Mouse (Mus musculus) megakaryocyte, adult 5-6 weeks (primary cell): Measurements from ENCODE around the gene Rapgef3. TPM values are rescaled to one million over a fixed set of nuclear protein-coding genes. Genes with fewer than 3 reads are reported as not detected.
A peak's percentile ranks its signal among the peaks of the same experiment; 100 is the strongest.

Experiments
- ATAC-seq: 2 replicates; pipeline ENCODE4 v1.8.0; 2016; ENCODE audit warnings: mild to moderate bottlenecking, inconsistent platforms; ENCODE audit not compliant: poor library complexity, severe bottlenecking
- total RNA-seq, 2 experiments: library from RNA; stranded (forward) in 1 of 2; stranded (reverse) in 1 of 2; fragments of 153-499, 151-499 nt in 1 of 2; fragments of 221-1000, 200-1000 nt in 1 of 2; gene quantifications; 2 replicates each; pipeline versions ENCODE4 v1.2.3 to v1.2.4; 2015 to 2017

Gene Rapgef3
- total RNA-seq (2015), result 0.02 TPM in 1 of 2 replicates, not detected in the other
- total RNA-seq (2017), result 1.2 and 1.4 TPM in 2 replicates

DNA sequence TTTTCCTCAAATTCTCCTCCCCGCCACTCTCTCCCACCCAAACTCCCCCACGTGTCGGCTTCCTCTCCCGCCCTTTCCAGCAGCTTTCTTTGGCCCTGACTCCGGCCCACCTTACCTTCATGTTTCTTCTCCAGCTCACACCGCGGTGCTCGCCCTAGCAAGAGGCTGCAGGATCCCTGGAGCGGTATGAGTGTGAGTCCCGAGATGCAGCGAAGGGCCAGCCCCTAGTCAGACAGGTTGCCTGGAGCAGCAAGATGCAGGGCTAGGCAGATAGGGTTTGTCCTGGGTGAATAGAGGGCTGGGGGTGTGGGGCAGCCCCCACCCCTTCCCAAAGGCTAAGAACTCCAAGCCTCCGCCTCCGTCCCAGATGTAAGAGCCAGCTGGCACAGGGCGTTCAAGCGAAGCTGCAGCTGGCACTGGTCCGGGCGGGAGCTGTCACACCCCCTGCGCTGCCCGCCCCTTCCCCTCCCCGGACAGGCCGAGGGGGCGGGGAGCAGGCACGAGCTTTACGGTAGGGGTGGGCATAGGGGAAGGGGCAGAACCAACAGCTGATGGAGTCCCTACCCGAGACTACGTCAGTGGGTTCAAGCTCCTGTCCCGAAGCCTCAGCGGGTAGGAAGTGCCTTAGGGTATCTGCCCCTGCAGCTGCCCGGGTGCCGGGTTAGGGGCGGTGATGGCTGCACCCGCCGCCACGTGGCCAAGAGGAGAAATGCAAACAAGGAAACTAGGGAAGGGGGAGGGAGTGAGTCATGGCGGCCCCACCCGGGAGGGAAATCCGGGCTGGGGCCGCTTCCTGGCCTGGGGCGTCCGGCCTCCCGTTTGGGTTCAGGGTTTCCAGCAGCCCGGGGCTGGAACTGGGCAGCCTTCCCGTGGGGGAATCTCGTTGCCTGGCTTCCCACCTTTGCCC lies at the start of gene Rapgef3:
TSS of gene Rapgef3 (minus strand) at position 693 of the 907 bp plus-strand sequence.
- ATAC-seq, result peak; percentile 94

DNA sequence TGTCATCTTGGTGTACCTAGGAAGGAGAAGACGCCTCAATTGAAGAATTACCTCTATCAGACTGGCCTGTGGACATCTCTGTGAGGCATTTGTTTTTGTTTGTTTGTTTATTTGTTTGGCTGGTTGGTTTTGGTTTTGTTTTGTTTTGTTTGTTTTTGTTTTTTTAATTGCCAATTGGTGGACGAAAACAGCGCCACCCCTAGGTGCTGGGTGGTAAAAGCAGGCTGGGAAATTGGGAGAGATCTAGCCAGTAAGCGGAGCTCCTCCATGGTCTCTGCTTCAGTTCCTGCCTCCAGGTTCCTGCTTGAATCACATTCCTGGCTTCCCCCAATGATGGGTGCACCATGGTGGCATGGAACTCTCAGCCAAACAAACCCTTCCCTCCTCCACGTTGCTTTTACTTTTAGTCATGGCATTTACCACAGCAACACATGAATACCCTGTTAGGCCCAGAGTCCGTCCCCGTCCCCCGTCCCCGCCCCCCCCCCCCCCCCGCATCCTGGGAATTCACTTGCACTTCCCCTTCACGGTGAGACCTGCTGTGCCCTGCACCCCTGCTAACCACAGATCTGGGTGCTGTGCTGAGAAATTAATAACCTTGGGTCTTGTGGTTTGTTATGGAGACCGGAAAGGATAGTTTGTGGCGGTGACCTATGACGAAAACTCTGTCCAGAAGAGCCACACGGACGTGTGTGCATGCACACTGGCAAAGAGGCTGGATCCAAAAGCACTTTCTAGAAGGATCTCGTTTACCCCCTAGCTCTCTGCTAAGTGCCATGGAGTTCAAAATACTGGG lies 48.6 kb upstream of the Rapgef3 start:
- ATAC-seq, result peak; percentile 51

DNA sequence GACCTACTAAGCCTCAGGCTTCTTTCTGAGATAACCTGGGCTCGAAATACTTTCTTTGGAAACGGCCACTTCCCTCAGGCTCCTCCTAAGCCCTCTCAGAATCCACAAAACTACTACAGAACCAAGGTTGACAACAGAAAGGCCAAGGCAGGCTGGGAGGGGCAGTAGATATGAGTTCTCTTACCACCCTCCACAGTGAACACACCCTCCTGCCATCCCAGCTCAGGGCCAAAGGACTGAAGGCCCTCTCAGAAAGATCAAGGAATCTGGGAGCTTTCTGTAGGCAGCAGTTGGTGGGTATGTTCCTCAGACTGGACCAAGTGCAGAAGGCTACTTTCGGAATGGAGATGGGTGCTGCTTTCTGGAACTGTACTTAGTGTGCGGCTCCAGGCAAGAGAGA lies 47.5 kb upstream of the Rapgef3 start:
- no peak for ATAC-seq

DNA sequence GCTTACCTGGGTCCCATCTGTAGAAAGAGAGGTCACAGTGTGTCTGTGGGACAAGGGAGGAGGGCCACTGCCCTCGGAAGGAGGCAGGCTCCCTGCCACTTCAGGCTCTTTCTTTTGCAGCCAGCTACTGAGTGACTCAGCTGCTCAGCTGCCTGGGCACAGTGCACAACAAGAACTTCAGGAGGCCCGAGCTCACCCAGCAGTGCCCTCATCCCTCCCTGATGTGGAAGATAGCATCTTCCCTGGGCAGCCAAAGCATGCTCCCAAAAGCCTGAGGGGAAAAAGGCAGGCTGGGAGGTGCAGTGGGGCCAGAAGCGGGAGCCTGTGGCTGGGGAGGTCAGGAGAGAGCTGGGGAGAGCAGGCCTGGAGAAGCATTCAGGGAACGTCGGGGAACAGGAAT lies 46.9 kb upstream of the Rapgef3 start:
- no peak for ATAC-seq

DNA sequence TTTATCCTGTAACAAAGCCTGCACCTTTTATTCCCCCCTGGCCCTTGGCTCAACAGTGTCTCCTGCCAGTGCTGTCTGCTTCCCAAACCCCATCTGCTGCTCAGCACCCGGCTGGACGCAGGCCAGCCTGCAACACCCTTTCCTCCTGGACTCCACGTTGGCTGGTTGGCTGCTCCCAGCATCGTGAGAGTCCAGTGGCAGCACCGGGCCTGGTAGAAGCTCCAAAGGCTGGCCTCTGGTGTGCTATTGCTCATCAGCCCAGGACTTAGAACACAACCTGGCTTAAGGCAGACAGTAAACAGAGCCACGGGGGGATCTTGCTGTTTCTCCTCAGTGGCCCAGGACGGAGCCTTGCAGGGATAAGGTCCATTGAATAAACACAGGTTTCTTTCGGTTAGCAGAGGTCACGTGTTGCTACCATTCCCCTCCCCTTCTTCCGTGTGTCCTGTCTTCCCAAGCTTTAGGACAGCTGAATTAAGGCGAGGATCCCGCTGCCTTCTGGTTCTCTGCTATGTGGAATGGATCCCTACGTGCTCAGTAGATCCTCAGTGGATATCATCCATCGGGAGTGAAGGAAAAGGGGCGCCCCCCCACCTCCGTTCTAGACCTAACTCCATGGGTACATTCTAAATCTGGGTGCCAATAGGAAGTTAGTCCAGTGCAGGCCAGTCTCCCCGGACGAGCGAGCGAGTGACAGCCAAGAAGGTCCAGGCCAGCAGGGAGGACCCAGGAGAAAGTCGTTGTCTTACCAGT lies 45.9 kb upstream of the Rapgef3 start:
- no peak for ATAC-seq

DNA sequence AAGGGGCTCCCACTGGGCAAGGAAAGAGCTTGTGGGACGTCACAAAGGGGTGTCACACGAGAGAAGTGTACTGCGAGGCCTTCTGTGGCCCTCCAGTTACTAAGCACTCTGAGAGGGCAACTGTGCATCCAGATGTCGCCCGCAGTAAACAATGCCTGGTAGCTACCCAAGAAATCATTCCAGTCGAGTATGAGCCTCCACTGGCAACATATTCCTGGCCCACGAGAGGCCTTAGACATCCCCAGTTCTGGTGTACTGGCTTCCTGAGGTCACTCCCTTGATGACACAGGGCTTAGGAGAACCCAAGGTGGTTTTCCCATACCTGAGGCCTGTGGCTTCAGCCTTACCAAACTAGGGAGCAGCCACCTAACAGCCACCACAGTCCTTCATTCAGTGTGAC lies 45.1 kb upstream of the Rapgef3 start:
- no peak for ATAC-seq

DNA sequence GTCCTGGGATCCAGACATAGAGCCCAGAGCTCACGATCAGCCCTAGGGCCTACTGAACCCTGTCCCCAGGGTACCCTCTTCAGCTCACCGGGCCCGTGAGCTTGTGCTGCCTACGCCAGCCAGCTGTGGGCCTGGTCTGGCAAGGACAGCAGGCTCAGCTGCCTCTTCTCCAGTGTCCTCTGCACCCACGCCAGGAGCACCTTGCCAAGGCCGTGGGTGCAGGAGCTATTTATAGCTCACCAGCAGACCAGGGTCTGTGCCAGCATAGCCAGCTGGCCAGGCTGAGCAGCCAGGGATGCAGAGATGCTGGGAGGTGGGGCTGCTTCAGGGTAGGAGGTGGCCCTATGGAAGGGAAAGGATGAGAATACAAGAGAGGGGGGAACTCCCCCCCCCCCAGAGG lies 44.4 kb upstream of the Rapgef3 start:
- no peak for ATAC-seq

DNA sequence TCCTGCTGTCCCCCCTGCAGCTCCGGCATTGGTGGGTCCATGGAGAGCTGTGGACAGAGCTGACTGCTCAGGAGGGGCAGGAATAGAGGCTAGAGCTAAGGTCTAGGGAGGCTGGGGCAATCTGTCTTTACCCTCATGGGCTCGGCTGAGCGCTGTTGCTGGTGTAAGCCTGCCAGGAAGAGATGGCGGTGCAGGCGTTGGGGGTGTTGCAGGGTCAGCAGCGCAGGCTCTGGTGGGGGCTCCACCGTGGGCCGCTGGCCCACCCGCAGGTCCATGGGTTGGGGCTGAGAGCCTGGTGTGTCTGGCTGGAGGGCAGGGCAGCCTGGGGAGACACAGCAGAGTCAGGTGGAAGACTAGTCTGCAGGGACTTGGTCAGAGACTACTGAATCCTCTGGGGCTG lies 43.5 kb upstream of the Rapgef3 start:
- no peak for ATAC-seq

DNA sequence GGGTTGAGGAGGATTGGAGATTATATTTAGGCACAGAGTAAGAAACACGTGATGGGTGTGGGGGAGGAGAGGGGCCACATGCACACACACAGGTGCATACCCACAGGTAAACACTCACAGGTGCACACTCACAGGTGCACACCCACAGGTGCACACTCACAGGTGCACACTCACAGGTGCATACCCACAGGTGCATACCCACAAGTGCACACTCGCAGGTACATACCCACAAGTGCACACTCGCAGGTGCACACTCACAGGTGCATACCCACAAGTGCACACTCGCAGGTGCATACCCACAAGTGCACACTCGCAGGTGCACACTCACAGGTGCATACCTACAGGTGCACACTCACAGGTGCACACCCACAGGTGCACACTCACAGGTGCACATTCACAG lies 42.6 kb upstream of the Rapgef3 start:
- no peak for ATAC-seq

DNA sequence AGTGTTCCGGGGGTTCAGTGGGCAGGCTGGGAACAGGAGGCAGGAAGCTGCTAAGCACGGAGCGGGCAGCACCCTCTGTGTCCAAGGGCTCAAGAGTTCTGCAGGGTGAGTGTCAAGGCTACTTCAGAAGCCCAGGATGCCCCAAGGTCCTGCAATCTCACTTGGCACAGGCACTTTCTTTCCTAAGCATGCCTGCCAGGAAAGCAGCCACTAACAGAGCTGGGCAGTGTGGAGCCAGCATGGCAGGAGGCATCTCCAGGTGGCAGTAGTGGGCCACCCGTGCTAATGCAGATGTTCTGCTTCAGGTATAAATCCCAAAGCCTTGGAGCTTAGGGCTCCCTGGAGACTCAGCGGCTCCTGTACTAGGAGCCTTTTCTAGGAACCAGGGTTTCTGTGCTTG lies 42.2 kb upstream of the Rapgef3 start:
- ATAC-seq, result peak; percentile 45; the same call in 1 of the 2 replicates

DNA sequence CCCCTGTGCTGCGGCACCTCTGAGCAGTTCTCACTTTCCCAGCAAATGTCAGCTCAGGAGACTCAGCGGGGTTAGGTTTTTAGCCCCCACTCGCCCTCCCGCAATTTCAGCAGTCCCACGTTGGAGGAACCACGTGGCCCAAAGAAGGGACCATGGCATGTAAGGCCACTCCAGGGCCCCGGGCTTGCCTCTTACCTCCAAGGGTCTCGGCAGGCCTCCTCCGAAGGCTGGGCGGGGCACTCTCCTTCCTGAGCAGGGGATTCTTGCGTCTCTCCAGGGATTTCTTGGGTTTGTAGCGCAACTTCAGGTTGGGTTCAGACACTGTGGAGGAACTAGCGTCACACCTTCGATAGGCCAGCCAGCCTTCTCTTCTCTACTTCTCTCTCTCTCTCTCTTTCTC lies 41.4 kb upstream of the Rapgef3 start:
- ATAC-seq, result no peak

DNA sequence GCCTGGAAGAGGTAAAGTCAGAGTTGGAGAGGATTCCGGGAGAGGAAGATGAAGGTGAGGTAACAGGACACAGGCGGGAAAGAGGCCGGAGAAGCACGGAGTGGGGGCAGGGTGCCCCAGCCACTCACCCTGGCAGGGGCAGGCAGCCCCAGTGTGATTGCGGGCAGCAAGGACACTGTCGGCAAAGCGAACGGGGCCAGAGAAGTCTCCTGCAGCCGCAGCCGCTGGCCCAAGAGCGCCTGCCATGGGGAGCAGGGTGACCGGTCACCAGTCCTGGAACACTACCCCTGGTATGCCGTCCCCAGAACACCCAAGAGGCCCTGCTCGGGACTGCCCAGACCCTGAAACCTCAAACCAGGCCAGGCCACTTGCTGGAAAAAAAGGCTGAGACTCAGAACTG lies 40.8 kb upstream of the Rapgef3 start:
- ATAC-seq, result no peak

DNA sequence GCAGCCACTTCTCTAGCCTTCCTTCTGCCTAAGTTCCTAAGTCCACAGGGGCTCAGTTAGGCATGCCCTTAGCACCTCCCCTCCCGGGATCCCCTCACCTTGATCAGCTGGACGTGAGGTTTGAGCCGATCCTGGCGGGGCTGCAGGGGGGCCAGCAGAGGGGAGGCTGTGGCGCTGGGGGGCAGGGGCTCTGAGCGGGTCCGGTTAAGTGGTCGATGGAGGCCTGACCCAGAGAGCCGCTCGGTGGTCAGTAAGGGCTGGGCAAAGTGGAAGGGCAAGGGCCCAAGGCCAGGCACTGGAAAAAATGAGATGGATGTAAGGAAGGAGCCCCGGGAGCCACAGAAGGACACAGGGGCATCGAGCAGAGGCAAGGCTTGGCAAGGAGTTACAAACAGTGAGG lies 40.1 kb upstream of the Rapgef3 start:
- ATAC-seq, result no peak

DNA sequence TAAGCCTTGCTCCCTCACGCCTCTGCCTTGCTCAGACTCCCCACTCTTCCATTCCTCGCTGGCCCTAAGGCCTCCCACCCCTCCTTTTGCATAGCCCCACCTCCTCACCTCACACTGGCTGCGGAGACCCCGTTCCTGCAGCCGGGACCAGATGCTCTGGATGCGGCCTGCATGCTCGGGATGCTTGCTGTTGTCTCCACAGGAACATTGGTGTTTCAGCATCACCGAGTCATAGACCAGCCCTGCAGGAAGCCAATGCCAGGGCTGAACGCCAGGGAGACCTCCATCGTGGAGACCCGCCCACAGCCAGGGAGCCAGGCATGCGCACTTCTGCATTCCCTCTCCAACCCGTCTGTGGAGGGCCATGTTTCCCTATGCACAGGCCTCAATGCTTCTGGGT lies 34.8 kb upstream of the Rapgef3 start:
- ATAC-seq, result no peak

DNA sequence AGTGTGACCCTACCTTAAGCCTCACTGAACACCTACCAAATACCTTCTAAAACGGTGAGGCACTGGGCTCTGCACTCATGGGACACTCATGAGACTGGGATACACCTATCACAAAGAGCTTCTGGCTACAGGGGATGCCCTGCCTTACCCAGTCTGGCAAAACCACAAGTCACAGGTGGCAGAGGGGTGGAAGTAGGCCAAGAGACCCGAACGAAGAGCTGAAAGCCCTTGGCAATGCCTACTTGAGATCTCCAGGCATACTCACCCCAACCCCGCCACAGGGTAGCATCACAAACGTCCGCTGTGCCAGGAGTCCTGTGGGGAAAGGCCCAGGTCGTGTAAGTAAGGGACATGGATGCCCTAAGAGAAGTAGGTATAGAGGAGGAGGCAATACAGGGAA lies 34.0 kb upstream of the Rapgef3 start:
- ATAC-seq, result no peak

DNA sequence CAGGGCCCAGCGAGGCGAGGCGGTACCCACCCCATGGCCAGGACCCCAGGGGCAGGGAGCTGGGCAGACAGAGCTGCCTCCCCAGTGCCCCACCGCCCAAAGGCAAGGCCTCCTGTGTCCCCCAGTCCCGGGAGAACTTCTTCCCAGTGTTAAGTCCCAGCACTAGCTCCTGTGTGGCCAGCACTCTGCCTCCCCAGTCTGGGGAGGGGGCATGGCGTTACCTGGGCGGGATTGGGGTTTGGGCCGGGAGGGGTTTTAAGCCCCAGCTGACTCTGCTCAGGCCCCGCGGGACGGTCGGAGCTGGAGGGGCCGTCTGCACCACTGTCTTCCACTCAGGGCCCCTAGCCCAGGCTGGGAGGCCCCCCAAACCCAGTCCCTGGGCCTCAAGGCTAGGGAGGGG lies 33.1 kb upstream of the Rapgef3 start:
- no peak for ATAC-seq

DNA sequence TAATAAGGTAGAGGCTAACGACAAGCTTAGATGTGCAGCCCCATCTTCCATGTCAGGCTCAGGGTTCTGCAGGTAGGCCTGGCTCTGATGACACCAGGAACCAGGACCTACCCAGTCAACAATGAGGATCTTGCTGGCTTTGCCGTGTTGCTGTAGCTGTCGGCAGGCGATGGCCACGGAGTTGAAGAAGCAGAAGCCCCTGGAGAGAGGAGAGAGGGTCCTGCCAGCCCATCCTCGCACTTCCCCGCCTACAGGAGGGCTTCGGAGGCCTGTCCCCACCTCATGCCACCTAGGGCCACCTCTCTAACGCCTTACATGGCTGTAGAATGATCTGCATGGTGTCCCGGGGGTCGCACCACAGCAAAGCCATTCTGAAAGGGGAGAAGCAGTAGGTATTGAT lies 31.7 kb upstream of the Rapgef3 start:
- ATAC-seq, result no peak

DNA sequence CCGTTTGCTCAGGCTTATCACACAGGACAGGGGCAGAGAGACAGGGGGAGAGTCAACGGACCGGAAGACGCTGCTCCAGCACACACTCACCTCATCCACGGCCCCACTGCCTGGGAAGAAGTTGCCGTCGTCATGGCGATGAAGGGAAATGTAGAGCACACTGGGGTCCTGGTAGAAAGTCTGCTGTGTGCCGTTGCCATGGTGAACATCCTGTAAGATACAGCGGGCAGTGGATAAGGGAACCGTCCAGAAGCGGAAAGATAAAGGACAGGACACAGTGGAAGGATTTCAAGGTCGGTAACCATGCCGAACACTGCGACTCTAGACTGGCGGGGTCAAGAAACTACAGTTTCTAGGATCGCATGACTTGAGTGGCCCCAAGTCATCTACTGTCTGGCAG lies 30.4 kb upstream of the Rapgef3 start:
- ATAC-seq, result no peak

DNA sequence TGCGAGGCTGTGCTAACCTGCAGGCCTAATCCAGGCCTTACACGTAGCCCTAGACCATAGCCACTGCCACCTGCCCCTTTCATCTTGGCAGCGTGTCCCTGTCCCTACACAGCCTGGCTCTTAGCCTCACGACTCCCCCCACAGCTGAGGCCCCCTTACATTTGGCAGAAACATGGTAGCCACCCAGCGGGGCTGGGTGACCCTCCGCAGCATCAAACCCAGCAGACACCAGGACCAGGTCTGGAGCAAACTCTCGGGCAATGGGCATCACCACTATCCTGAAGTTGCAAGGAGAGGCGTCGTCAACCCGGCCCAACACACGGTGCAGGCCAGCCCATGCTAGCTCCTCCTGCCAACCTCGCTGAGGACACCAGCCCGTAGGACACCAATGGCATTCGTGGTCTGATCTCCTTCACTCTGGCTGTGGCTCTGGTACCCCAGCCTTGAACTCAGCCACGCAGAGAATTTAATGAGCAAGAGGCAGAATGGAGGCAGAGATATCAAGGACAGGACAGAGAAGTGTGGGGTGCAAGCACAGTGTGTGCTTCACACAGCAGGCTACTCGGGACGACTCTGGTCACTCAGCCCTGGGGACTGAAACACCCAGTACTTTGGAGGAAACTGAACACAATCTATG lies 29.0 kb upstream of the Rapgef3 start:
- ATAC-seq, result no peak

DNA sequence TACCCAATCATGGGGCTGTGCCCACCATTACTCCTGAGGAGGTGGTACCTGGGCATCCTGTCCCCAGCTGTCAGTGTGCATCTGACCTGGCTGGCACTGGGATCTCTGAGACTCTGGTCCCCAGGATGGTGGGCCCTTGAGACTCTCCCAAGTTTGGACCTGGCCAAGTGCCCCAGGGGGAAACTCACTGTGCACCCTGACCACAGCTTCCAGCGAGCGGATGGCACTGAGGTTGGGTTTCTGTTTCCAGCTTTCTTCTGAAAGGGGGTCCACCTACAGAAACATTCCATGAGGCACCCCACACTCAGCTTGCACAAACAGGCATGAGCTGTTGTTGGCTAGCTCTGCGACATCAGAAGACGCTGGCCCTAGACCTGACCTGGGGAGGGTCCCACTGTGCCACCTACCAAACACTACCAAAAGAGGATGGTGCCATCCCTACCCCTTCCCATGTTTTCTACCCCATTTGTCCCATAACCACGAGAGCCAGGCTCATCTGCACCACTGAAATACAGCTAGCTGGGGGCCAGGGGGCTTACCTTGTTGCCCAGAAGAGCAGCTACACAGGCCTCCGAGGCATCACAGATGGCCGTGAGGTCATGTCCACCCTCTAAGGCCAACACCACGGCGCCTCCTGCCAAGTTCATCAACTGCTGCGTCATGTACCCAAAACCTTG lies 27.9 kb upstream of the Rapgef3 start:
- ATAC-seq, result no peak
